Mouse (Mus musculus): ENCODE data around the gene Vipr1.

- no peak for TF ChIP-seq CTCF (IDR thresholded peaks at IDR 0.05; ENCODE audit: extremely low read depth, insufficient read depth, insufficient read length, insufficient replicate concordance)
- TF ChIP-seq POLR2A (IDR thresholded peaks at IDR 0.05; ENCODE audit: low read depth, low read length): no peak
Measured at GRCm38 (mm10) chr9:121623235-121623634, 19.3 kb upstream of the Vipr1 start.

All from spleen, adult 2 months (tissue).